Mouse (Mus musculus) lung, embryonic 14.5 days (tissue): Measurements from ENCODE around the gene 0610040J01Rik. TPM values are rescaled to one million over a fixed set of nuclear protein-coding genes. Genes with fewer than 3 reads are reported as not detected.
A peak's percentile ranks its signal among the peaks of the same experiment; 100 is the strongest.

Source experiments
- ATAC-seq: fragments of 200-750 bp; cut with Nextera tagmentation; 2 replicates; pipeline ENCODE4 v1.8.0; 2017; ENCODE audit warnings: mild to moderate bottlenecking, moderate TSS enrichment, moderate library complexity; ENCODE audit not compliant: insufficient read depth
- DNase-seq: peaks from one replicate; pipeline ENCODE4 v3.0.0-alpha.2; 2015
- H3K27ac ChIP-seq: fragments of 300-500 bp; sonication (generic); 2 replicates; pipeline ENCODE4 v1.5.1; 2014; ENCODE audit warnings: low read depth, mild to moderate bottlenecking, moderate library complexity
- H3K27me3 ChIP-seq: fragments of 300-500 bp; sonication (generic); 2 replicates; pipeline ENCODE4 v1.6.1; 2014; ENCODE audit warnings: low read length, control low read depth; ENCODE audit not compliant: insufficient read depth
- H3K36me3 ChIP-seq: fragments of 300-500 bp; sonication (generic); 2 replicates; pipeline ENCODE4 v1.6.1; 2014; ENCODE audit warnings: control low read depth; ENCODE audit not compliant: insufficient read depth
- H3K4me1 ChIP-seq: fragments of 300-500 bp; sonication (generic); 2 replicates; pipeline ENCODE4 v1.6.1; 2014; ENCODE audit warnings: antibody characterized with exemption, control low read depth; ENCODE audit not compliant: insufficient read depth
- H3K4me2 ChIP-seq: fragments of 300-500 bp; sonication (generic); 2 replicates; pipeline ENCODE4 v1.6.1; 2014; ENCODE audit warnings: mild to moderate bottlenecking
- H3K4me3 ChIP-seq: fragments of 300-500 bp; sonication (generic); 2 replicates; pipeline ENCODE4 v1.5.1; 2014; ENCODE audit warnings: low read depth, low read length
- H3K9ac ChIP-seq: fragments of 300-500 bp; sonication (generic); 2 replicates; pipeline ENCODE4 v1.6.1; 2014
- H3K9me3 ChIP-seq: fragments of 300-500 bp; sonication (generic); 2 replicates; pipeline ENCODE4 v1.6.1; 2016; ENCODE audit warnings: low read depth, low read length, control low read depth
- CTCF ChIP-seq: IDR thresholded peaks from 2 replicates; pipeline ENCODE4 v1.5.1; 2016; ENCODE audit warnings: antibody characterized with exemption, low read depth
- WGBS: fragments of 180-500 bp; shearing (Covaris S2); extraction: QIAGEN DNeasy Blood & Tissue Kit; methylation state at CpG from one replicate; pipeline ENCODE4 v1.1.7; 2014; 5-methylcytosine and 5-hydroxymethylcytosine counted together
- polyA plus RNA-seq: library from polyadenylated mRNA; unstranded; fragments of >200 nt; fragmentation: Nextera tagmentation; extraction: Ambion mirVana; gene quantifications from 2 replicates; pipeline ENCODE4 v1.2.1, GENCODE M21; 2014

Gene 0610040J01Rik
- polyA plus RNA-seq, 1 experiment from 2014 or later: 16.7 TPM

- H3K4me1 ChIP-seq: peaks cover 15% of the 10 kb centered on the region; the same call in 1 of the 2 replicates
- no peak for TF ChIP-seq CTCF
- WGBS: 63% methylated on average over 10 of the region's 10 CpGs
- H3K4me2 ChIP-seq: no peak overlapping the region
- no peak overlapping the region for H3K4me3 ChIP-seq
- no peak overlapping the region for H3K27ac ChIP-seq
- no peak overlapping the region for H3K9ac ChIP-seq
- no peak for ATAC-seq
- no peaks in the 10 kb centered on the region for H3K9me3 ChIP-seq
- peak; percentile 11 for DNase-seq
- H3K27me3 ChIP-seq: no peaks in the 10 kb centered on the region
- no peaks in the 10 kb centered on the region for H3K36me3 ChIP-seq
Measured at GRCm38 (mm10) chr5:63828380-63829185, 16.4 kb downstream of the 0610040J01Rik start.

- peak overlapping the region; percentile 15 for H3K27ac ChIP-seq
- no peaks in the 10 kb centered on the region for H3K9me3 ChIP-seq
- H3K4me3 ChIP-seq: no peak overlapping the region
- H3K4me2 ChIP-seq: no peak overlapping the region
- no peak overlapping the region for H3K9ac ChIP-seq
- 67% methylated on average over 4 of the region's 4 CpGs for WGBS
- no peaks in the 10 kb centered on the region for H3K27me3 ChIP-seq
- ATAC-seq (no peak), DNase-seq (peak; percentile 8)
- H3K36me3 ChIP-seq: no peaks in the 10 kb centered on the region
- TF ChIP-seq CTCF: no peak
- peaks cover 10% of the 10 kb centered on the region; the same call in 1 of the 2 replicates for H3K4me1 ChIP-seq
Measured at GRCm38 (mm10) chr5:63831054-63831453, 18.9 kb downstream of the 0610040J01Rik start.

GRCm38 (mm10) chr5:63833955-63834354 lies 21.8 kb downstream of the 0610040J01Rik start:
- Histone ChIP-seq H3K4me2 (no peak overlapping the region), H3K27ac (no peak overlapping the region), H3K4me1 (0 out of 2 replicates have a peak, but pooled peaks cover under 1% of the 10 kb centered on the region), H3K9me3 (no peaks in the 10 kb centered on the region), H3K27me3 (no peaks in the 10 kb centered on the region), H3K9ac (no peak overlapping the region), H3K4me3 (no peak overlapping the region), H3K36me3 (no peaks in the 10 kb centered on the region)
- DNase-seq (no peak), ATAC-seq (no peak)
- TF ChIP-seq CTCF: no peak
- 58% methylated on average over 5 of the region's 5 CpGs for WGBS

- no peaks in the 10 kb centered on the region for H3K4me1 ChIP-seq
- no peak overlapping the region for H3K4me3 ChIP-seq
- H3K27ac ChIP-seq: no peak overlapping the region
- DNase-seq (no peak), ATAC-seq (no peak)
- 71% methylated on average over 3 of the region's 3 CpGs for WGBS
- H3K9ac ChIP-seq: no peak overlapping the region
- no peaks in the 10 kb centered on the region for H3K9me3 ChIP-seq
- no peak overlapping the region for H3K4me2 ChIP-seq
- TF ChIP-seq CTCF: no peak
- H3K27me3 ChIP-seq: no peaks in the 10 kb centered on the region
- no peaks in the 10 kb centered on the region for H3K36me3 ChIP-seq
Measured at GRCm38 (mm10) chr5:63834435-63834834, 22.3 kb downstream of the 0610040J01Rik start.

GRCm38 (mm10) chr5:63837115-63837514 lies 25.0 kb downstream of the 0610040J01Rik start:
- H3K27ac ChIP-seq: no peak overlapping the region
- H3K4me3 ChIP-seq: no peak overlapping the region
- H3K27me3 ChIP-seq: no peaks in the 10 kb centered on the region
- no peaks in the 10 kb centered on the region for H3K4me1 ChIP-seq
- H3K36me3 ChIP-seq: no peaks in the 10 kb centered on the region
- no peak overlapping the region for H3K4me2 ChIP-seq
- DNase-seq: peak; percentile 8
- 64% methylated on average over 5 of the region's 5 CpGs for WGBS
- no peak overlapping the region for H3K9ac ChIP-seq
- ATAC-seq: no peak
- H3K9me3 ChIP-seq: no peaks in the 10 kb centered on the region
- no peak for TF ChIP-seq CTCF

- Histone ChIP-seq H3K9me3 (no peaks in the 10 kb centered on the region), H3K9ac (no peak overlapping the region), H3K27ac (no peak overlapping the region), H3K4me3 (no peak overlapping the region), H3K27me3 (no peaks in the 10 kb centered on the region), H3K4me2 (no peak overlapping the region), H3K36me3 (no peaks in the 10 kb centered on the region), H3K4me1 (no peaks in the 10 kb centered on the region)
- DNase-seq (no peak), ATAC-seq (no peak)
- TF ChIP-seq CTCF: no peak
- 79% methylated on average over 2 of the region's 2 CpGs for WGBS
Measured at GRCm38 (mm10) chr5:63837851-63838250, 25.7 kb downstream of the 0610040J01Rik start.

GRCm38 (mm10) chr5:63839801-63840416 lies 27.7 kb downstream of the 0610040J01Rik start:
- Histone ChIP-seq H3K27me3 (no peaks in the 10 kb centered on the region), H3K4me2 (no peak overlapping the region), H3K9ac (no peak overlapping the region), H3K4me1 (no peaks in the 10 kb centered on the region), H3K36me3 (no peaks in the 10 kb centered on the region), H3K9me3 (no peaks in the 10 kb centered on the region), H3K27ac (peak overlapping the region; percentile 24; the same call in 1 of the 2 replicates), H3K4me3 (no peak overlapping the region)
- 48% methylated on average over 12 of the region's 12 CpGs for WGBS
- ATAC-seq (0 out of 2 replicates have a peak, but pooled peaks have one; percentile 25), DNase-seq (no peak)
- TF ChIP-seq CTCF: no peak
